In genomic region chr15:87583921-87584621, GRCm38 (mm10) we compare ENCODE assay signal across 9 mouse cellular contexts. TPM values are rescaled to one million over a fixed set of nuclear protein-coding genes. Genes with fewer than 3 reads are reported as not detected.
DNase-seq lines count a peak whose midpoint lies in the region; ATAC-seq lines count a peak whose summit lies in the region.
"Had no signal": no experiment of that assay in that cellular context is flagged by ENCODE, and none has a peak within 500 bp of the region (broad histone marks: within the 10 kb centered on the region; RNA-seq: fewer than 3 reads in every experiment).

No protein-coding gene starts in this region.

- peak; percentile 42 to 52 for DNase-seq in cerebellum, postnatal 14 days
- DNase-seq in right cerebral cortex, adult 18-20 months, result peak; percentile 39
- DNase-seq in right cerebral cortex, postnatal 25 days, result no peak
- peak; percentile 57 to 58 for DNase-seq in layer of hippocampus, postnatal 36 days
- peak; percentile 34 for DNase-seq in right cerebral cortex, postnatal 4 days
- DNase-seq in adrenal gland, adult 18-20 months (ENCODE audit: low spot score in 2 of 2), result no peak
- no peak for DNase-seq in kidney, postnatal 36 days
- DNase-seq: gastrocnemius, postnatal 36 days had no signal

- no peak for ATAC-seq in cerebellum, adult (ENCODE audit: insufficient number of reproducible peaks, low FRiP score, low TSS enrichment)

RNA-seq across cellular contexts. Expression of gene Fam19a5, which starts 40.0 kb away (rescaled TPM):
- total RNA-seq in layer of hippocampus, postnatal 36 days (2021), result 100 to 1,000 TPM; 134 to 137 TPM
- total RNA-seq in adrenal gland, adult 18-20 months (2021), result 10 to 100 TPM in 1 of 2 experiments, 1 to 10 TPM in 1; 4.6 to 15.9 TPM

Comparison
In these comparisons a context has a peak if more than half of its experiments do, and no peak if none do; other contexts are left out.
1. DNase-seq: peak in cerebellum, postnatal 14 days (2 of 2), right cerebral cortex, adult 18-20 months (single experiment), layer of hippocampus, postnatal 36 days (2 of 2) and right cerebral cortex, postnatal 4 days (single experiment); none in right cerebral cortex, postnatal 25 days (single experiment), adrenal gland, adult 18-20 months (0 of 2) and kidney, postnatal 36 days (0 of 2).
2. RNA of gene Fam19a5, which starts 40.0 kb away (total RNA-seq): 134 to 137 TPM in layer of hippocampus, postnatal 36 days; 4.6 to 15.9 TPM in adrenal gland, adult 18-20 months; every median in the first group is over 4 times any median in the second.